Mouse (Mus musculus) layer of hippocampus, adult 18-20 months (tissue): Measurements from ENCODE around the gene Selenos. TPM values are rescaled to one million over a fixed set of nuclear protein-coding genes. Genes with fewer than 3 reads are reported as not detected.

ENCODE experiments used
- DNase-seq, 2 experiments: peaks; one replicate each; pipeline ENCODE4 v3.0.0; 2022; ENCODE audit warnings: low spot score in 2 of 2
- total RNA-seq, 2 experiments: library from RNA; stranded (reverse); gene quantifications; 2 replicates each; pipeline ENCODE4 v1.2.3; 2021

The Selenos gene
- total RNA-seq, 2 experiments from 2014 or later = 46.2 to 50.4 TPM

GRCm38 (mm10) chr7:66083757-66084156, 4.3 kb downstream of the Selenos start:
- no peak for DNase-seq

- no peak for DNase-seq
Observed at GRCm38 (mm10) chr7:66084546-66084945, 5.1 kb downstream of the Selenos start.

- DNase-seq = peak; percentile 11 to 68
Observed at GRCm38 (mm10) chr7:66087652-66088051, 8.2 kb downstream of the Selenos start.

GRCm38 (mm10) chr7:66088077-66088476, 8.6 kb downstream of the Selenos start:
- DNase-seq = no peak

DNA sequence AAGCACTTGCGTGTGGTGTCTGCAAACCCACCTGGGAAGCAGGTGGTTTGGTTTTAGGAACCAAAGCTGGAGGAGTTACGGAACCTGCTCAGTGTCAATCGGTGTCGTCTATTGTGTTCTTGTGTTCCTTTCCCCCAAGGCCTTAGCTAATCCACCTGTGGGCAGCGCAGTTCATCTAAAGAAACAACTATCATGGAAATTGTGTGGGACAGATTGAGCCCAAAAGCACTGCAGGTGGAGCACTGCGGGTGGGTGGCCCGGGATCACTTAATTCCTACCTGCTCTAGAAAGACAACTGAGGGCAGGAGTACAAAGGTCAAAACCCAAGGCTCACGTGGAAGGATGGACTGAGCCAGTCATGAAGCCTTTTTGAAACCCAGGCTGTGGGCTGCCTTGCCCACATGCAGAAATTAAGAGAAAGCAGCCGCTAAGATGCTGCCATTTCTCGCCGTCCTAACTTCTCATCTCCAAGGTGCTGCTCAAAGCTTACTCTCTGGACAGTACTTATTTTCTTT, 11.3 kb downstream of the Selenos start:
- DNase-seq = no peak

GRCm38 (mm10) chr7:66091553-66091952, 12.1 kb downstream of the Selenos start:
- no peak for DNase-seq

DNA sequence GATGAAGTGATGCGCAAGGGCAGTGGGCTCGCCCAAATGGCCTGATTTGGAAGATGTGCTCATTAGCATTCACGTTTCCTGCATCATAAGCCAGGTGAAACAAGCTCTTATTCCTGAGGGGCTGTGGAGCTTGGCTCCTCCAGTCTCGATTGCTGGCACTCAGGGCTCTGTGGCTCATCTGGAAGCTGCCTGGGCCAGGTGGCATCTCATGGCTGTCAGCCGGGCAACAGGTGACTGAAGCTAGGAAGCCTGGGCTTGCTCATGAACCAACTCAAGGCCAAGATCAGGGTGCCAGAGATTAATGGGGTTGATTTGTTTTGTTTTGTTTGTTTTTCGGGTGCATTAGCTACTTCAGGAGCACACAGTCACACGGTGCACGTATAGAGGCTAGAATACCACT, 13.2 kb downstream of the Selenos start:
- DNase-seq = no peak

DNA sequence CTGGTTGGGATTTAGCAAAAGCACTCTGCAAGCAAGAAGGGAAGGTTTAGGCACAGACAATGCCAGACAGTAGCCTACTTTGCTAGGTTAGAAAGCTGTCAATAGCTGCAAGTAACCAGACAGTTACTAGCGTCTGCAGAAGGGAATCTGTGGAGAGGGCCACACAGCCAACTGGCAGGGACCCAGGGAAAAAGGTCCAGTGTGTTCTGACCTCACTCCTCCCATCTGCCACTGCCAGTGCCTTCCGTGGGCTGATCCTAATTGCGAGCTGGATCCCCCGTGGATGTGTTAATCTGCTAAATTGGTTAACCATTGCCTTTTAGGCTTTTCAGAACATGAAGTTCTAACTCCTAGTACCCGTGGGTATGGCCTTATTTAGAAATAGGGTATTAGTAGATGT, 14.7 kb downstream of the Selenos start:
- DNase-seq = peak in 1 of 2 experiments; percentile 34

GRCm38 (mm10) chr7:66098803-66099202, 19.4 kb downstream of the Selenos start:
- no peak for DNase-seq

- peak in 1 of 2 experiments; percentile 41 for DNase-seq
Observed at GRCm38 (mm10) chr7:66101866-66102265, 22.4 kb downstream of the Selenos start.

- no peak for DNase-seq
Observed at GRCm38 (mm10) chr7:66104531-66104930, 25.1 kb downstream of the Selenos start.

DNA sequence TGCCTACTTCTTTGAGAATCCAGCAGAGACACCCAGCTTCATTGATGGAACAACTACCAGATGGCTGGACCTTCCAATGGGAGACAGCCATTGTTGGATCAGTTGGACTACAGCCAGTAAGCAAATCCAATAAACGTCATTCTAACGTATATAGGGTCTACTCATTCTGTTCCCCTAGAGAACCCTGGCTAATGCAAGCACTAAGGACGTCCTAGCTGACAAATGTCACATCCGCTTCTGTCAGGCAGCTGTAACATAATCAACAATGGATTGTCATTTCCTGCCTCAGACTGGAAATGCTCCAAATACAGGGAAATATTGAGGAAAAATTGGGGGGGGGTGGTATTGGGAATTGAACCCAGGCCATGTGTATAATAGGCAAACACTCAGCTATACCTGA, 26.3 kb downstream of the Selenos start:
- DNase-seq = no peak

DNA sequence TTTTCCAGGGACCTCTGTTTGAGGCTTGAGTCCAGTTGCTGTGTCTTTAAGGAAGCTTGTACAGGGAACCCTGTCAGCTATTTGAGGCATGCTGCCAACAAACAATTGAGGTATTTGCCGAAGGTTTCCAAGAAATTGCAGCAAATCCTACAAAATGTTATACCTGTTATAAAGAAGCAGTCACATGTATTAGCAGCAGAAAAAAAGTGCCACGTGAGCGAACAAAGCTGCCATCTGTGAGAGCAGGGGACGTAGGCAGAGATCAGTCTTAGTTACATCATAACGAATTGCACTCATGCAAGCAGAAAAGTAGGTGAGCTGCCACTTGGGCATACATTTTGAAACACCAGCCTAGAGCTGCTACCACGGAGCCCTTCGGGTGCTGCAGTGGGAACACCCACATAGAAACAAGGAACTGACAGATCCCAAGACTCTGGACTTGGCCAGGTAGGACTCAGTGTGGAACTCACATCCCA, 27.2 kb downstream of the Selenos start:
- no peak for DNase-seq

DNA sequence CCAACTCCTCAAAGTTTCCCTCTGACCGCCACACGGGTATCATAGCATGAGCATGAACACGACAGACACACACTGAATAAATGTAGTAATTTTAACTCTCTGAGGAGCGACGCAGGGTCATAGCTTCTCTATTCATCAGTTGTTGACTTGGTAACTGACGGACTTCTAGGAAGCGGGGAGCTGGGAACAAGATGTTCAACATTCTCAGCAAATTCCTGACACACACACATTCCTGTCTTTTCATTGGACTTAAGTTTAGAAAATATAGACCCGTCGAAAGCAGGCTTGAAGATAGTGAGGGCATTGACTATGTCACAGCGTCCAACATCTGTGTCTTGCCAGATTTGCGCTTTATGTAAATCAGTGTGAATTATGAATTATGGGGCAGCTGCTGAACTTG, 27.8 kb downstream of the Selenos start:
- DNase-seq = no peak

DNA sequence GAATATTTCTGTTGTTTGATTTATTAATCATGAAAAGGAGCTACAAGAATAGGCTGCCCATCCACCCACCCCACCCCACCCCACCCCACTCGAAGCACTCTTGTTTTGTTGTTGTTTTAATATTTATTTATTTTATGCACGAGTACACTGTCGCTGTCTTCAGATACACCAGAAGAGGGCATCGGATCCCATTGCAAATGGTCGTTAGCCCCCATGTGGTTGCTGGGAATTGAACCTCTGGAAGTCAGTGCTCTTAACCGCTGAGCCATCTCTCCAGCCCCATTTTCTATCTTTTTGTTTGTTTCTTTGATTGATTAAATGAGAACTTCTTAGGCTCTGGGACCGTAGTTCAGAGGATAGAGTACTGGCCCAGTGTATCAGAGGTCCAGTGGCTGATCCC, 28.5 kb downstream of the Selenos start:
- DNase-seq = peak in 1 of 2 experiments; percentile 47

DNA sequence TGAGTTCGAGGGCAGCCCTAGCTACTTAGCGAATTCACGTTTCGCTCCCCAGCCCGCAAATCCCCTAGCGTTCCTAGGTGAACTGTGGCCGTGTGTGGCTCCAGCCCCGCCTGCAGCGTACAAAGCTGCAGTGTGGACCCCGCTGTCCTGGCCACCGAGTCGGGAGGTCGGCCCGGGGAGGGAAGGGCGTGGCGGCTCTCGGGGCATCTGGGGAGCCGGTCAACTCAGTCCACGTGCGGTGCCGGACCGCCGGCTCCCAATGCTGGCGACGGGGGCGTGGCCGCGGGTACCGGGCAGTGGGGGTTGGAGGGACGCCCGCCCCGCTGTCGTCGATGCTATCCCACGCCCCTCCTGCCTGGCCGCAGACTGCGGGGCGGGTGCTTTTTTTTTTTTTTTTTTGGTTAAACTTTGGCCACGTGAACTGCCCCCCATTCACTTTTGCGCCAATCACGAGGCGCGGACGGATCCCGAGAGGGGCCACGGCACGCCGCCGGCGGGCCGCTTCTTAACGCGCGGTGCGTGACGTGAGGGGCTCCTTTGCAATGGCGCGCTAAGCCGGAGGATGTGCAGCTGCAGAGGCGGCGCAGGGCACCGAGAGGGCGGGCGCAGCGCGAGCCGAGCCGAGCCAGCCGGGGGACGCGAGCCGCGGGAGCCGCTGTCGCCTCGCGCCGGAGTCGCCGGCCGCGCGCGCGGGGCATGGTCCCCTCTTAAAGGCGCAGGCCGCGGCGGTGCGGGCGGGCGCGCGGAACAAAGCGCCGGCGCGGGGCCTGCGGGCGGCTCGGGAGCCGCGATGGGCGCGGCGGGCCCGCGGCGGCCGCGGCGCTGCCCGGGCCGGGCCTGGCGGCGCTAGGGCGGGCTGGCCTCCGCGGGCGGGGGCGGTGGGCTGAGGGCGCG, 29.8 kb downstream of the Selenos start, which contains the start of gene Chsy1:
TSS of gene Chsy1 (plus strand) at position 555 of the 894 bp plus-strand sequence.
- DNase-seq = peak; percentile 87 to 92

GRCm38 (mm10) chr7:66109855-66110635, 30.6 kb downstream of the Selenos start:
- peak in 1 of 2 experiments; percentile 30 for DNase-seq

DNA sequence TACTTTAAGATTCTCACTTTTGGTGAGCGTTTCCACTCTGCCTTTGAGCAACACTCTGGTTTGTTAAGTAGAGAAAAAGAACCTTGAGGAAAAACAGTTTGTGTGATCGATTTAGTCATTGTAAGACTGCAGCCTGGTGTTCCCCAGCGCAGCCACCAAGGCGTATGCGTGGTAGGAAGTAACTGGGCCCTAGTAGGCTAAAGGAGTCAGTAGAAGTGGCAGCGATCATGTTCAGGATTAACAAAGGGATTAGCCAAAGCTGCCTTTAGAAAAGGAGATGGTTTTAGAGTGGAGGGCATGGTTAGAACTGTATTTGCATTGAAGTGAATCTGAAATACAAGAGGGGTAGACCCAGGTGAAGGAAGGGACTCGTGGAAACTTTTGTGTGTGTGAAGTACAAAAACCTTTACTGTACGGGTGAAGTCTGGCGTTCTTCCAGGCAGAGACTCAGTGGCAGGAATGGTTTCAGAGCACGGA, 31.2 kb downstream of the Selenos start:
- DNase-seq = no peak

DNA sequence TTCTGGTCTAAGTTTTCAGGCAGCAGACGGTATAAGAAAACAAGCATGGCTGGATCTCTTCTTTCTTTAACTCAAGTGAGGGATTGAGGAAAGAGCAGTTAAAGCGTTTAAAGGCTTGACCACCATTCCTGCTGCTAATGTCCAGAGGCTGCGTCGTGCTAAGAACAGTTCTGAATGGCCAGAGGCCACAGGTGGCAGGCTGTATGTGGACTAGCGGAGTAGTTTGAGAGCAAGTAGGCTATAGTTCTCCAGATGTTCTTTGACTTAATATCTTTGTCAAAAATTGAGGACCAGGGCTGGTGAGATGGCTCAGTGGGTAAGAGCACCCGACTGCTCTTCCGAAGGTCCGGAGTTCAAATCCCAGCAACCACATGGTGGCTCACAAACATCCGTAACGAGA, 31.8 kb downstream of the Selenos start:
- no peak for DNase-seq

- DNase-seq = no peak
Observed at GRCm38 (mm10) chr7:66113561-66113960, 34.1 kb downstream of the Selenos start.

- DNase-seq = no peak
Observed at GRCm38 (mm10) chr7:66115821-66116343, 36.4 kb downstream of the Selenos start.
